Mouse (Mus musculus): ENCODE measurements around the gene Barhl2. TPM values are rescaled to one million over a fixed set of nuclear protein-coding genes. Genes with fewer than 3 reads are reported as not detected.

The Barhl2 gene
- polyA plus RNA-seq, 1 experiment from 2014 or later, result not detected

- WGBS, result 87% methylated on average over 3 of the region's 3 CpGs
- no peak for ATAC-seq (ENCODE audit: insufficient number of reproducible peaks, insufficient read depth, low FRiP score, low TSS enrichment, low read depth)
- Histone ChIP-seq H3K9me3 (no peaks in the 10 kb centered on the region), H3K36me3 (no peaks in the 10 kb centered on the region), H3K9ac (replicated peaks) (no peak overlapping the region), H3K4me1 (replicated peaks) (peaks cover 7% of the 10 kb centered on the region), H3K27me3 (peaks cover 80% of the 10 kb centered on the region), H3K4me2 (no peak overlapping the region), H3K4me3 (replicated peaks) (no peak overlapping the region), H3K27ac (no peak overlapping the region)
Observed at GRCm38 (mm10) chr5:106445681-106446080, 12.3 kb downstream of the Barhl2 start.

- H3K4me1 ChIP-seq (replicated peaks), result no peaks in the 10 kb centered on the region
- H3K9me3 ChIP-seq, result no peaks in the 10 kb centered on the region
- H3K36me3 ChIP-seq, result no peaks in the 10 kb centered on the region
- peaks cover 28% of the 10 kb centered on the region for H3K27me3 ChIP-seq
- no peak overlapping the region for H3K4me2 ChIP-seq
- H3K27ac ChIP-seq, result no peak overlapping the region
- H3K9ac ChIP-seq (replicated peaks), result no peak overlapping the region
- ATAC-seq (ENCODE audit: insufficient number of reproducible peaks, insufficient read depth, low FRiP score, low TSS enrichment, low read depth), result no peak
- no peak overlapping the region for H3K4me3 ChIP-seq (replicated peaks)
- WGBS, result 95% methylated on average over 7 of the region's 7 CpGs
Observed at GRCm38 (mm10) chr5:106438916-106439315, 19.1 kb downstream of the Barhl2 start.

GRCm38 (mm10) chr5:106426069-106426468 lies 31.9 kb downstream of the Barhl2 start:
- Histone ChIP-seq H3K4me3 (replicated peaks) (no peak overlapping the region), H3K9me3 (no peaks in the 10 kb centered on the region), H3K27me3 (no peaks in the 10 kb centered on the region; the same call in 1 of the 2 replicates), H3K4me2 (no peak overlapping the region), H3K36me3 (no peaks in the 10 kb centered on the region), H3K4me1 (replicated peaks) (no peaks in the 10 kb centered on the region), H3K27ac (no peak overlapping the region), H3K9ac (replicated peaks) (no peak overlapping the region)
- 70% methylated on average over 7 of the region's 7 CpGs for WGBS
- no peak for ATAC-seq (ENCODE audit: insufficient number of reproducible peaks, insufficient read depth, low FRiP score, low TSS enrichment, low read depth)

GRCm38 (mm10) chr5:106420871-106421270 lies 37.1 kb downstream of the Barhl2 start:
- Histone ChIP-seq H3K4me1 (replicated peaks) (no peaks in the 10 kb centered on the region), H3K36me3 (no peaks in the 10 kb centered on the region), H3K9ac (replicated peaks) (no peak overlapping the region), H3K9me3 (no peaks in the 10 kb centered on the region), H3K27ac (no peak overlapping the region), H3K27me3 (no peaks in the 10 kb centered on the region), H3K4me2 (no peak overlapping the region), H3K4me3 (replicated peaks) (no peak overlapping the region)
- 80% methylated on average over 8 of the region's 8 CpGs for WGBS
- ATAC-seq (ENCODE audit: insufficient number of reproducible peaks, insufficient read depth, low FRiP score, low TSS enrichment, low read depth), result no peak

- no peaks in the 10 kb centered on the region for H3K27me3 ChIP-seq
- H3K36me3 ChIP-seq, result no peaks in the 10 kb centered on the region
- no peak overlapping the region for H3K9ac ChIP-seq (replicated peaks)
- H3K4me1 ChIP-seq (replicated peaks), result no peaks in the 10 kb centered on the region
- WGBS, result 92% methylated on average over 11 of the region's 11 CpGs
- no peaks in the 10 kb centered on the region for H3K9me3 ChIP-seq
- no peak overlapping the region for H3K4me3 ChIP-seq (replicated peaks)
- no peak overlapping the region for H3K4me2 ChIP-seq
- no peak overlapping the region for H3K27ac ChIP-seq
- ATAC-seq (ENCODE audit: insufficient number of reproducible peaks, insufficient read depth, low FRiP score, low TSS enrichment, low read depth), result no peak
Observed at GRCm38 (mm10) chr5:106420370-106420769, 37.6 kb downstream of the Barhl2 start.

GRCm38 (mm10) chr5:106417210-106417609 lies 40.8 kb downstream of the Barhl2 start:
- ATAC-seq (ENCODE audit: insufficient number of reproducible peaks, insufficient read depth, low FRiP score, low TSS enrichment, low read depth), result no peak
- 29% methylated on average over 7 of the region's 7 CpGs for WGBS
- H3K36me3 ChIP-seq, result no peaks in the 10 kb centered on the region

GRCm38 (mm10) chr5:106416550-106416949 lies 41.4 kb downstream of the Barhl2 start:
- no peaks in the 10 kb centered on the region for H3K9me3 ChIP-seq
- no peak for ATAC-seq (ENCODE audit: insufficient number of reproducible peaks, insufficient read depth, low FRiP score, low TSS enrichment, low read depth)
- H3K27ac ChIP-seq, result no peak overlapping the region
- 74% methylated on average over 6 of the region's 6 CpGs for WGBS
- H3K36me3 ChIP-seq, result no peaks in the 10 kb centered on the region
- no peak overlapping the region for H3K4me3 ChIP-seq (replicated peaks)
- no peak overlapping the region for H3K9ac ChIP-seq (replicated peaks)
- no peaks in the 10 kb centered on the region for H3K27me3 ChIP-seq
- no peaks in the 10 kb centered on the region for H3K4me1 ChIP-seq (replicated peaks)
- no peak overlapping the region for H3K4me2 ChIP-seq

More at GRCm38 (mm10) chr5:106417210-106417609, 40.8 kb downstream of the Barhl2 start:
- no peak overlapping the region for H3K27ac ChIP-seq
- no peaks in the 10 kb centered on the region for H3K27me3 ChIP-seq
- no peak overlapping the region for H3K4me3 ChIP-seq (replicated peaks)
- no peak overlapping the region for H3K4me2 ChIP-seq
- no peaks in the 10 kb centered on the region for H3K4me1 ChIP-seq (replicated peaks)
- no peaks in the 10 kb centered on the region for H3K9me3 ChIP-seq
- H3K9ac ChIP-seq (replicated peaks), result no peak overlapping the region

GRCm38 (mm10) chr5:106415734-106416133 lies 42.2 kb downstream of the Barhl2 start:
- Histone ChIP-seq H3K9ac (replicated peaks) (no peak overlapping the region), H3K4me2 (no peak overlapping the region), H3K36me3 (no peaks in the 10 kb centered on the region), H3K27me3 (no peaks in the 10 kb centered on the region), H3K9me3 (no peaks in the 10 kb centered on the region), H3K4me1 (replicated peaks) (no peaks in the 10 kb centered on the region), H3K27ac (no peak overlapping the region), H3K4me3 (replicated peaks) (no peak overlapping the region)
- 79% methylated on average over 6 of the region's 6 CpGs for WGBS
- ATAC-seq (ENCODE audit: insufficient number of reproducible peaks, insufficient read depth, low FRiP score, low TSS enrichment, low read depth), result no peak

- H3K4me3 ChIP-seq (replicated peaks), result no peak overlapping the region
- H3K27me3 ChIP-seq, result 0 out of 2 replicates have a peak, but pooled peaks cover 2% of the 10 kb centered on the region
- ATAC-seq (ENCODE audit: insufficient number of reproducible peaks, insufficient read depth, low FRiP score, low TSS enrichment, low read depth), result no peak
- no peak overlapping the region for H3K4me2 ChIP-seq
- H3K9ac ChIP-seq (replicated peaks), result no peak overlapping the region
- no peaks in the 10 kb centered on the region for H3K36me3 ChIP-seq
- no peaks in the 10 kb centered on the region for H3K9me3 ChIP-seq
- 84% methylated on average over 2 of the region's 2 CpGs for WGBS
- H3K4me1 ChIP-seq (replicated peaks), result no peaks in the 10 kb centered on the region
- no peak overlapping the region for H3K27ac ChIP-seq
Observed at GRCm38 (mm10) chr5:106402761-106403160, 55.2 kb downstream of the Barhl2 start.

Other genes starting within 250 kb of the Barhl2 start
- gene Gm17304, start 150.9 kb upstream of the Barhl2 start, polyA plus RNA-seq (2016; fragmentation: Nextera tagmentation; extraction: Ambion mirVana), result not detected in 2 replicates
- gene Zfp644, start 239.1 kb upstream of the Barhl2 start, polyA plus RNA-seq (2016; fragmentation: Nextera tagmentation; extraction: Ambion mirVana), result 82.6 and 84.5 TPM in 2 replicates

All from limb, embryonic 12.5 days (tissue).